Mouse (Mus musculus) megakaryocyte-erythroid progenitor cell, adult 5-6 weeks (primary cell): Measurements from ENCODE around the gene Scrn2. TPM values are rescaled to one million over a fixed set of nuclear protein-coding genes. Genes with fewer than 3 reads are reported as not detected.

Source experiments
- ATAC-seq: replicated peaks from 2 replicates; pipeline ENCODE4 v1.8.0; 2016; ENCODE audit warnings: mild to moderate bottlenecking, inconsistent platforms; ENCODE audit not compliant: severe bottlenecking, poor library complexity, low FRiP score, low TSS enrichment
- total RNA-seq, 2 experiments: library from RNA; stranded (forward) in 1 of 2; stranded (reverse) in 1 of 2; fragments of 200-1000, 215-1000 nt in 1 of 2; fragments of >200 nt in 1 of 2; fragmentation: Nextera tagmentation in 1 of 2; gene quantifications; 2 replicates each; pipeline ENCODE4 v1.2.3; 2014 to 2017

Scrn2 gene
- total RNA-seq, 2 experiments from 2014 or later = 17.7 to 26.1 TPM

DNA sequence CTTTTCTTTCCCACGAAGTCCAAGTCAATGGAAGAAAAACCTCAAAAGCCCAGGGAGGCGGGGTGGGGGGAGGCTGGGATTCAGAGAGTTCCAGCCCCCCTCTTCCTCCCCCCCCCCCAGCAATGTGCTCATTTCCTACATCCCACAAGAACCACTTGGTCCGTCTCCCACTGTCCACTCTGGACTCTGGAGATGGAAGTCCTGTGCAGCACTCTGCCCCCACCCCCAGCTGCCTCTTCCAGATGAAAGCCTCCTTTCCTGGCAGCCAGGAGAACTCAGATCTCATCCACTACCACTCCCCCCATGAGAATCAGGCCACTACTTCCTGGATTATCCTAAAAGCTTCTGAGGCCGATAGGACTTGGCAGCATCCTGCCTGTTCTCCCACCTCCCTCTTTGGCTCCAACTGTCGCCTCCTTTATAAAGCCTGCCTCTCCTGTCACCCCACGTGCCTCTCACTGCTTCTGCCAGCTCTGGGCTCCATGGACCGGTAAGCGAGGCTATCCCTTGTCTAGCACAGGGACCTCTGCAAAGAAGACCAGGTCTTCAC lies 16.5 kb upstream of the Scrn2 start, which contains the start of gene Sp6:
Sp6 (plus strand) TSS at position 274 of the 550 bp plus-strand sequence.
- ATAC-seq = no peak

DNA sequence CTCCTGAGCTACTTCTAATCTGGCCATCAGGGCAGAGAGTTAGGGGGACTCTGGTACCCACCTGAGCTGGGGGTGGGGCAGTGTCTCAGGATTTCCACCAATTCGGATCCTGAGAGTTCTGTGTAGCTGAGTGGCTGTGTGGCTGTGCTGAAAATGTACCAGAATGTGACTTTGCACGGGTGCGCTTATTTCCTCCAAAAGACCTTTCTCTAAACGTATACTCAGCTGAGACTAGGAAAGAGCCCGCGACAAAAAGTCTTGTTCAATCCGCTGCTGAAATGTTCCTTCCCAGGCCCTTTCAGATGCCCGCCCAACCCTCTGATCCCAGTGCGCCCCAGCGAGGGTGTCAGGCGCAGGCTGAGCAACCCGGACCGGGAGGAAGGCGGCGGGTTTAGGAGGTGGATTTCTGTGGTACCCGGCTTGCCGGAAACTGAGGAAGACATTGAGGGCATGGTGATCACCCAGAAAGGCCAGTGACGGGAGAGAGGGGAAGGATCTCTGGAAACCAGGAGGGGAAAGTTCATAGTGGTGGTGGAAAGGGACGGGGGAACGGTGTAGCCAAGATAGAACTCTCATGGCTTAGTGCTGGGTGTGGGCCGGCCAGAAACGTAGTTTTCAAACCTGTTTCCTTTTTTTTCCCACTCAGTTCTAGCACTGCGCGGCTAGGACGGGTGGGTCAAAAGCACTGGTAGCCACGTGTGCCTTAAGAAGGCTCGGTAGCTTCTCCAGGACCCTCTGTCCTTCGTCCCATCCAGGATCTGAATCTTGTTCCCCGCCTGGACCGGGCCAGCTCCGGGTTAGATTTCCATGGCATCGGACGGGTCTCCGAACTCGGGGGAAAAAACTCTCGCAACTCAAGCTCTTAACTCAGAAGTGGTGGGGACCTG lies 11.8 kb upstream of the Scrn2 start:
- no peak for ATAC-seq

DNA sequence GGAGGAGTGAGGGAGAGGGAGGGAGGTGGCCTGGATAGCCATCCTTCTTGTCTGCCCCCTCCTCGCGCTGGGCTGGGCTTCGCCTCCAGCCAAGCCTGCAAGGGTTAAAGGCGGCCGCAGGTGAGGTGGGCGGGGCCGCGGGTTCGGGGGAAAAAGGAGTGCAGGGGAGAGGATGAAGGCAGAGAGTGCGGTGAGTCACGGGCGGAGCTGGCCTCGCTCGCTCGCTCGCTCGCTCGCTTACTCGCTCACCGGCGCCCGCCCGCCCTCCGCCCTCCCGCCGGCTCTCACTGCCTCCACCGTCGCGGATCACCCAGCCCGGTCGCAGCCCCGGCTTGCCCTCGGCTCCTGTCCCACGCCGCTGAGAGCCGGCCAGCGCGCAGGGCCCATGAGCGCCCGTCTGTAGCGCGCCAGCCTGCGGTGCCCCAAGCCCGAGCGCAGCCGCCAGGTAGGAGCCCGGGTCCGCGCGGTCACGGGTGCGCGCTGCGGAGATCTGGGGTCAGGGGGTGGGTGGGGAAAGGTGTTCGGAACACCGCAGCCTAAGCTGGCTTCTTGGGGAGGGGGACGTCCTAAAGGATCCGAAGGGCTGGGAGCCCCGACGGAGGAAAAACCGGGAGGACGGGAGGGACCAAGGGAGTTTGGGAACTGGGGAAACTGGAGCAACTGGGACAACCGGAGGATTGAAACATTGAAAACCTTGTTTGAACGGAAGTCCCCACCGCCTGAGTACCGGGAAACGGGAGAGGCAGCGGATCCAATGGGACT lies 11.0 kb upstream of the Scrn2 start:
- ATAC-seq = no peak

DNA sequence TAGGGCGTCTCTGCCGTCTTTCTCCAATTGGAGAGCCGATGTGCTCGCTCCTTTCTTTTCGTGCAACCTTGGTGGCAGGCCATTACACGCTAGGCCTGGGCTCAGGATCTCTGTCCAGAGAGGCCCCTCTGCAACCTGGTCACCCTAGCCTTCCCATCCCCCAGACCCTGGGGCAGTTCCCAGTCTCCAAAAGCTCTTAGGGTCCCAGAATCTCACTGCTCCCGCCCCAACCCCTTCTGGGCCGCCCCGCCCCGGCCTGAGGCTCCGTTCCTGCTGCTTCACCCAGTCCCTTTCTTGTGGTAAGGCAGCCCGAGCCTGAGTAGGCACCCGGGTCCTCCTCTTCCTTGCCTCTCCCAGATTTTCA lies 10.4 kb upstream of the Scrn2 start:
- ATAC-seq = no peak

DNA sequence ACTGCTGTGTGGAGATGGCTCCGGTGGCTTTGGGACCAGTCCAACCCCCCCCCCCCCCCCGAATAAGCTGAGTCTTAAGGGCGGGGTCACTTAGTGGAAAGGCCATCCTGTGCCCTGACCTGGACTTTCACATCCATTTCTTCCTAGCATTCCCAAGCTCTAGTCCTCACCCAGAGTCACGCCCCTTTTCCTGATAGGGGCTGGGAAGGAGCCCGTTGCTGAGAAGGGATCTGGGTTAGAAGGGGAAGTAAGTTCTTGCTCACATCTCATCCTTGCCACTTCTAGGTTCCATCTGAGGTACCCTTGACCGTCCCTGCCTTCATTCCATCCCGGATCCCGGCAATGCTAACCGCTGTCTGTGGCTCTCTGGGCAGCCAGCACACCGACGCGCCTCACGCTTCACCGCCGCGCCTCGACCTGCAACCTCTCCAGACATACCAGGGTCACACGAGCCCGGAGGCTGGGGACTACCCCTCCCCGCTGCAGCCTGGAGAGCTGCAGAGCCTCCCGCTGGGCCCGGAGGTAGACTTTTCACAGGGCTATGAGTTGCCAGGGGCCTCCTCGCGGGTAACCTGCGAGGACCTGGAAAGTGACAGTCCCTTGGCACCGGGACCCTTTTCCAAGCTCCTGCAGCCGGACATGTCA lies 8.5 kb upstream of the Scrn2 start:
- no peak for ATAC-seq

DNA sequence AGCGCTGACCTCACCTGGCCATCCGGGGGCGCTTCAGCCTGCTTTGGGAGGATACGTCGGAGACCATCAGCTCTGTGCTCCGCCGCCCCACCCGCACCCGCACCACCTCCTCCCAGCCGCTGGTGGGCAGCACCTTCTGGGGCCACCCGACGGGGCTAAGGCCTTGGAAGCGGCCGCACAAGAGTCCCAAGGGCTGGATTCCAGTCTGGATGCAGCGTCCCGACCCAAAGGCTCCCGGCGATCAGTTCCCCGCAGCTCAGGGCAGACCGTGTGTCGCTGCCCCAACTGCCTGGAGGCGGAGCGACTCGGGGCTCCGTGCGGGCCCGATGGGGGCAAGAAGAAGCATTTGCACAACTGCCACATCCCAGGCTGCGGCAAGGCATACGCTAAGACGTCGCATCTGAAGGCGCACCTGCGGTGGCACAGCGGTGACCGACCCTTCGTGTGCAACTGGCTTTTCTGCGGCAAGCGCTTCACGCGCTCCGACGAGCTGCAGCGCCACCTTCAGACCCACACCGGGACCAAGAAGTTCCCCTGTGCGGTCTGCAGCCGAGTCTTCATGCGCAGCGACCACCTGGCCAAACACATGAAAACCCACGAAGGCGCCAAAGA lies 7.8 kb upstream of the Scrn2 start:
- peak; percentile 73 for ATAC-seq

DNA sequence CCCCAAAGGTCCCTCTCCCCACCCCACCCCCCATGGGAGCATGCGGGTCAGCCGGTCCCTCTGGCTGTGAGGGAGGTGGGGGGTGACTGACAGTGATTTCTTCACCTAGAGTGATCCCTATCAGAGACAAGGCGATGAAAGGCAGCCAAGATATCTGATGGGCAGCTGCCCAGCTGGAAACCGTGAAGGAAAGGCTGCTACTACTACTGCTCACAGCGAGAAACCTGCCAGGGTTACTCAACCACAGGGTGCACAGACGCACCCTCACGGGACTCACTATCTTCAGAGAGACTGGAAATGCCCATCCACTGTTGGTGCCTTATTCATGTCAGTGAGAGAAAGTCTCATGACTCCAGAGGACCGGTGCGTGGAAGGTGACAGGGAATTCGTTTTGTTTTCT lies 4.8 kb upstream of the Scrn2 start:
- ATAC-seq = no peak

- peak; percentile 67 for ATAC-seq
Observed at GRCm38 (mm10) chr11:97025721-97026344, 3.9 kb upstream of the Scrn2 start.

GRCm38 (mm10) chr11:97030426-97030825 lies 688 bp downstream of the Scrn2 start:
- ATAC-seq = no peak

GRCm38 (mm10) chr11:97031977-97032376 lies 2.2 kb downstream of the Scrn2 start:
- ATAC-seq = no peak

- no peak for ATAC-seq
Observed at GRCm38 (mm10) chr11:97032499-97032898, 2.8 kb downstream of the Scrn2 start.

GRCm38 (mm10) chr11:97033781-97034180 lies 4.0 kb downstream of the Scrn2 start:
- no peak for ATAC-seq

- no peak for ATAC-seq
Observed at GRCm38 (mm10) chr11:97036141-97036540, 6.4 kb downstream of the Scrn2 start.

DNA sequence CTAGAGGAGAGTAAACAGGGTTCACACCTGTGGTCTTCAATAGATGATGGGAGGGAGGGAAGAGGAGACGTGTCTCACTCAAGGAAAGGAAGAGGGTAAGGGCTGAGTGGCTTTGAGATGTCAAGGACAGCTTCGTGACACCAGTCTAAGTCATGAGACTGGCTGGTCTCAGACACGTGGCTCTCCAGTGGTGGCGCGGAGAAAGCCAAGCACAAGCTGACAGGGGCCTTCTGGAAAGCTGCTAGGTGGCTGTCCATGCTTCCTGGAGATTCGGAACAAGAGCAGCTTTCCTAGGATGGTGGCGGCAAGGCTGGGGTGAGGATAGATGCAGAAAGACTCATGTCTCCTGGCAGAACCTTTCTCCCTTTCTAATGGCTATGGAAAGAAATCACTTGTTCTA lies 9.1 kb downstream of the Scrn2 start:
- ATAC-seq = no peak

- ATAC-seq = no peak; the same call in 1 of the 2 replicates
Observed at GRCm38 (mm10) chr11:97040301-97041021, 10.7 kb downstream of the Scrn2 start.

GRCm38 (mm10) chr11:97041022-97041899 lies 11.5 kb downstream of the Scrn2 start, which contains the start of the genes Lrrc46 and Mrpl10:
Gene Lrrc46 (minus strand): TSS chr11:97041407.
Gene Mrpl10 (plus strand): TSS chr11:97041560.
- peak; percentile 93 for ATAC-seq

- ATAC-seq = no peak
Observed at GRCm38 (mm10) chr11:97044902-97045301, 15.2 kb downstream of the Scrn2 start.
